Mouse (Mus musculus) urinary bladder, postnatal 0 days (tissue): ENCODE data around the gene A630010A05Rik. TPM values are rescaled to one million over a fixed set of nuclear protein-coding genes. Genes with fewer than 3 reads are reported as not detected.

Experiments
- polyA plus RNA-seq: library from polyadenylated mRNA; unstranded; fragments of >200 nt; fragmentation: Nextera tagmentation; extraction: Ambion mirVana; gene quantifications from 2 replicates; pipeline ENCODE4 v1.2.1, GENCODE M21; 2015

The A630010A05Rik gene
- polyA plus RNA-seq: not detected in 2 replicates

GRCm38 (mm10) chr16:14562017-14562416, at the start of gene A630010A05Rik:
TSS of gene A630010A05Rik (plus strand) at chr16:14562317.

Other genes starting within 250 kb of the A630010A05Rik start
- gene Fopnl, start 244.9 kb upstream of the A630010A05Rik start, polyA plus RNA-seq: 133 and 141 TPM in 2 replicates
- gene Abcc1, start 200.8 kb upstream of the A630010A05Rik start, polyA plus RNA-seq: 13.4 and 14.0 TPM in 2 replicates